Mouse (Mus musculus) G1E (cell line): ENCODE measurements at regions not wholly inside any gene's neighbourhood (a gene's known extent, or its start where the extent isn't known, plus 50 kb on each side); places are given as distances from the start of the nearest gene placed in this dataset.

Experiments
- CTCF ChIP-seq: IDR thresholded peaks from 2 replicates; pipeline ENCODE4 v1.5.1; 2012; ENCODE audit warnings: low read depth, low read length, inconsistent platforms, mixed read lengths
- GATA1 ChIP-seq: IDR thresholded peaks from 2 replicates; pipeline ENCODE4 v1.6.1; 2012; ENCODE audit warnings: borderline replicate concordance, low read length, inconsistent platforms, mixed read lengths
- GATA2 ChIP-seq: IDR thresholded peaks from 2 replicates; pipeline ENCODE4 v1.6.1; 2012; ENCODE audit warnings: low read depth, low read length, inconsistent platforms, borderline replicate concordance
- TAL1 ChIP-seq: conservative IDR thresholded peaks from 2 replicates; pipeline ENCODE4 v1.6.1; 2012; ENCODE audit warnings: low read depth, low read length, inconsistent platforms, mixed read lengths

- no peak for TF ChIP-seq CTCF
- no peak for TF ChIP-seq GATA1
- no peak for TF ChIP-seq GATA2
- no peak for TF ChIP-seq TAL1
These were observed 198.9 kb upstream of the Pde3a start for GRCm38 (mm10) chr6:141050038-141050684.
